In genomic region chr2:72441010-72441409, GRCm38 (mm10) we compare ENCODE assay signal across 21 mouse cellular contexts. TPM values are rescaled to one million over a fixed set of nuclear protein-coding genes. Genes with fewer than 3 reads are reported as not detected.
A peak's percentile ranks its signal among the peaks of the same experiment; 100 is the strongest.
DNase-seq lines count a peak whose midpoint lies in the region; ATAC-seq lines count a peak whose summit lies in the region.
"Had no signal": no experiment of that assay in that cellular context is flagged by ENCODE, and none has a peak within 500 bp of the region (broad histone marks: within the 10 kb centered on the region; RNA-seq: fewer than 3 reads in every experiment).

No protein-coding gene starts in this region.

- H3K9ac ChIP-seq in forebrain, embryonic 13.5 days, result no peak overlapping the region
- no peak overlapping the region for H3K9ac ChIP-seq in midbrain, embryonic 16.5 days (ENCODE audit: low read depth, low read length)
- H3K9ac ChIP-seq: embryonic facial prominence, embryonic 12.5 days; heart, embryonic 15.5 days; liver, postnatal 0 days had no signal

- no peak overlapping the region for H3K4me2 ChIP-seq in forebrain, embryonic 13.5 days
- H3K4me2 ChIP-seq in midbrain, embryonic 16.5 days (ENCODE audit: low read length), result no peak overlapping the region
- H3K4me2 ChIP-seq: embryonic facial prominence, embryonic 12.5 days; heart, embryonic 15.5 days had no signal

- no peak overlapping the region for H3K27ac ChIP-seq in forebrain, embryonic 13.5 days
- no peak overlapping the region for H3K27ac ChIP-seq in forebrain, embryonic 10.5 days
- no peak overlapping the region for H3K27ac ChIP-seq in midbrain, embryonic 16.5 days (ENCODE audit: low read length)
- H3K27ac ChIP-seq: embryonic facial prominence, embryonic 12.5 days; heart, embryonic 15.5 days; hindbrain, embryonic 10.5 days; stomach, postnatal 0 days had no signal

- 0 out of 2 replicates have a peak, but pooled peaks cover 5% of the 10 kb centered on the region for H3K4me1 ChIP-seq in forebrain, embryonic 13.5 days
- no peaks in the 10 kb centered on the region for H3K4me1 ChIP-seq in forebrain, embryonic 10.5 days
- H3K4me1 ChIP-seq in midbrain, embryonic 16.5 days (ENCODE audit: control insufficient read depth, insufficient read depth, low read length), result no peaks in the 10 kb centered on the region
- H3K4me1 ChIP-seq: embryonic facial prominence, embryonic 12.5 days; heart, embryonic 15.5 days had no signal

- ATAC-seq in forebrain, embryonic 13.5 days, result peak; percentile 83
- 0 out of 2 replicates have a peak, but pooled peaks have one; percentile 51 for ATAC-seq in midbrain, embryonic 16.5 days
- ATAC-seq: CD4-positive, CD25-positive, alpha-beta regulatory T cell, adult 4 months; liver, postnatal 0 days had no signal

- no peak for DNase-seq in forebrain, embryonic 10.5 days (ENCODE audit: extremely low spot score, low spot score)
- DNase-seq in left cerebral cortex, postnatal 14 days (ENCODE audit: low spot score in 2 of 2), result peak; percentile 10 to 13
- DNase-seq in left cerebral cortex, adult 8-10 months (ENCODE audit: low spot score in 2 of 2), result no peak
- DNase-seq in brain, adult 2 months (ENCODE audit: low read depth, low spot score), result peak; percentile 26
- DNase-seq in MN1 (ENCODE audit: low spot score), result no peak
- DNase-seq: cerebellum, adult 8-10 months; gastrocnemius, postnatal 25 days; kidney, adult 8-10 months; kidney, postnatal 25 days; left cerebral cortex, postnatal 4 days; liver, postnatal 0 days; lung, postnatal 10 days; thymus, postnatal 14 days had no signal

- H3K9me3 ChIP-seq in forebrain, embryonic 13.5 days (replicated peaks), result no peaks in the 10 kb centered on the region
- no peaks in the 10 kb centered on the region for H3K9me3 ChIP-seq in forebrain, embryonic 10.5 days
- H3K9me3 ChIP-seq in midbrain, embryonic 16.5 days (replicated peaks; ENCODE audit: control insufficient read depth, low read length, poor library complexity, severe bottlenecking), result no peaks in the 10 kb centered on the region
- H3K9me3 ChIP-seq: embryonic facial prominence, embryonic 12.5 days; heart, embryonic 15.5 days; hindbrain, embryonic 10.5 days had no signal

- H3K4me3 ChIP-seq in forebrain, embryonic 13.5 days, result no peak overlapping the region
- H3K4me3 ChIP-seq in forebrain, embryonic 10.5 days, result no peak overlapping the region
- H3K4me3 ChIP-seq in midbrain, embryonic 16.5 days (ENCODE audit: low read depth, low read length), result no peak overlapping the region
- H3K4me3 ChIP-seq: embryonic facial prominence, embryonic 12.5 days; erythroblast, embryonic 14.5 days; heart, embryonic 15.5 days; hindbrain, embryonic 10.5 days had no signal

- no peaks in the 10 kb centered on the region for H3K36me3 ChIP-seq in forebrain, embryonic 13.5 days (ENCODE audit: poor library complexity, severe bottlenecking)
- H3K36me3 ChIP-seq in forebrain, embryonic 10.5 days (replicated peaks), result 0 out of 2 replicates have a peak, but pooled peaks cover 2% of the 10 kb centered on the region
- no peaks in the 10 kb centered on the region for H3K36me3 ChIP-seq in midbrain, embryonic 16.5 days (ENCODE audit: control insufficient read depth, insufficient read depth, low read length)
- H3K36me3 ChIP-seq: embryonic facial prominence, embryonic 12.5 days; heart, embryonic 15.5 days had no signal

- intact Hi-C loops in left cerebral cortex, postnatal 14 days (cut with DNase I), result no loop called here

- 76% methylated on average over 9 of the region's 9 CpGs for WGBS in forebrain, embryonic 13.5 days
- 95% methylated on average over 9 of the region's 9 CpGs for WGBS in forebrain, embryonic 10.5 days
- WGBS in midbrain, embryonic 16.5 days, result 61% methylated on average over 9 of the region's 9 CpGs

- 0 out of 2 replicates have a peak, but pooled peaks cover 4% of the 10 kb centered on the region for H3K27me3 ChIP-seq in forebrain, embryonic 13.5 days
- 0 out of 2 replicates have a peak, but pooled peaks cover 3% of the 10 kb centered on the region for H3K27me3 ChIP-seq in forebrain, embryonic 10.5 days (ENCODE audit: poor library complexity, severe bottlenecking)
- no peaks in the 10 kb centered on the region for H3K27me3 ChIP-seq in midbrain, embryonic 16.5 days (ENCODE audit: control insufficient read depth, insufficient read depth, low read depth, low read length)
- H3K27me3 ChIP-seq: embryonic facial prominence, embryonic 12.5 days; heart, embryonic 15.5 days had no signal

RNA-seq across cellular contexts. Expression of gene Cdca7, which starts 34.9 kb away (rescaled TPM):
- 198 and 207 TPM in 2 replicates for polyA plus RNA-seq in forebrain, embryonic 13.5 days (2015; fragmentation: Nextera tagmentation; extraction: Ambion mirVana)
- 280 and 291 TPM in 2 replicates for polyA plus RNA-seq in forebrain, embryonic 10.5 days (2016; fragmentation: Nextera tagmentation; extraction: Ambion mirVana)
- 1 to 10 TPM; 5.4 to 6.1 TPM for total RNA-seq in left cerebral cortex, postnatal 14 days (2021)
- total RNA-seq in left cerebral cortex, adult 8-10 months (2022), result 1 to 10 TPM; 5.7 to 6.9 (median 6.3) TPM
- polyA plus RNA-seq in midbrain, embryonic 16.5 days (2015; fragmentation: Nextera tagmentation; extraction: Ambion mirVana), result 14.2 and 21.5 TPM in 2 replicates

Comparison
In these comparisons a context has a peak if more than half of its experiments do, and no peak if none do; other contexts are left out.
1. DNase-seq: peak in left cerebral cortex, postnatal 14 days (2 of 2) and brain, adult 2 months (single experiment); none in forebrain, embryonic 10.5 days (single experiment), left cerebral cortex, adult 8-10 months (0 of 2) and MN1 (single experiment).